Mouse (Mus musculus) G1E (cell line): Measurements from ENCODE around the gene Pou2f2. TPM values are rescaled to one million over a fixed set of nuclear protein-coding genes. Genes with fewer than 3 reads are reported as not detected.

Experiments used
- ATAC-seq: 2 replicates; pipeline ENCODE4 v1.8.0; 2016; ENCODE audit warnings: mild to moderate bottlenecking; ENCODE audit not compliant: insufficient number of reproducible peaks, poor library complexity, low FRiP score, severe bottlenecking; ENCODE audit errors: extremely low read depth
- DNase-seq: peaks from one replicate; pipeline ENCODE4 v3.0.0; 2012; ENCODE audit warnings: low spot score
- H3K27me3 ChIP-seq: 2 replicates; pipeline ENCODE4 v1.6.1; 2012; ENCODE audit warnings: mild to moderate bottlenecking, low read length, inconsistent platforms; ENCODE audit not compliant: insufficient read depth
- H3K36me3 ChIP-seq: replicated peaks from 2 replicates; pipeline ENCODE3; 2012; ENCODE audit warnings: mild to moderate bottlenecking, inconsistent platforms
- H3K4me1 ChIP-seq: 2 replicates; pipeline ENCODE4 v1.6.1; 2012; ENCODE audit warnings: low read depth, low read length, inconsistent platforms, mixed read lengths; ENCODE audit not compliant: insufficient read depth
- H3K4me3 ChIP-seq: 2 replicates; pipeline ENCODE4 v1.5.1; 2012; ENCODE audit warnings: low read depth, mild to moderate bottlenecking, inconsistent platforms, low read length, moderate library complexity, mixed read lengths
- H3K9me3 ChIP-seq: replicated peaks from 2 replicates; pipeline ENCODE4 v1.6.1; 2012; ENCODE audit warnings: inconsistent platforms
- CTCF ChIP-seq: IDR thresholded peaks from 2 replicates; pipeline ENCODE4 v1.5.1; 2012; ENCODE audit warnings: low read depth, low read length, inconsistent platforms, mixed read lengths
- GATA1 ChIP-seq: IDR thresholded peaks from 2 replicates; pipeline ENCODE4 v1.6.1; 2012; ENCODE audit warnings: borderline replicate concordance, low read length, inconsistent platforms, mixed read lengths
- GATA2 ChIP-seq: IDR thresholded peaks from 2 replicates; pipeline ENCODE4 v1.6.1; 2012; ENCODE audit warnings: low read depth, low read length, inconsistent platforms, borderline replicate concordance
- POLR2AphosphoS5 ChIP-seq: IDR thresholded peaks from 2 replicates; pipeline ENCODE4 v1.6.1; 2012; ENCODE audit warnings: low read depth, low read length, inconsistent platforms; ENCODE audit not compliant: insufficient replicate concordance
- TAL1 ChIP-seq: conservative IDR thresholded peaks from 2 replicates; pipeline ENCODE4 v1.6.1; 2012; ENCODE audit warnings: low read depth, low read length, inconsistent platforms, mixed read lengths
- polyA plus RNA-seq: library from polyadenylated mRNA; stranded (reverse); fragments of >175 nt; gene quantifications from 2 replicates; pipeline ENCODE4 v1.2.3, GENCODE M21; 2012
- total RNA-seq, 2 experiments: library from RNA; stranded (forward) in 1 of 2; stranded (reverse) in 1 of 2; fragments of 200-1000 nt in 1 of 2; fragments of >200 nt in 1 of 2; fragmentation: Nextera tagmentation in 1 of 2; gene quantifications; 2 replicates each; pipeline ENCODE4 v1.2.3; 2014 to 2017

The Pou2f2 gene
- total and polyA plus RNA-seq, 3 experiments, result 0.16 to 0.59 (median 0.38) TPM

DNA sequence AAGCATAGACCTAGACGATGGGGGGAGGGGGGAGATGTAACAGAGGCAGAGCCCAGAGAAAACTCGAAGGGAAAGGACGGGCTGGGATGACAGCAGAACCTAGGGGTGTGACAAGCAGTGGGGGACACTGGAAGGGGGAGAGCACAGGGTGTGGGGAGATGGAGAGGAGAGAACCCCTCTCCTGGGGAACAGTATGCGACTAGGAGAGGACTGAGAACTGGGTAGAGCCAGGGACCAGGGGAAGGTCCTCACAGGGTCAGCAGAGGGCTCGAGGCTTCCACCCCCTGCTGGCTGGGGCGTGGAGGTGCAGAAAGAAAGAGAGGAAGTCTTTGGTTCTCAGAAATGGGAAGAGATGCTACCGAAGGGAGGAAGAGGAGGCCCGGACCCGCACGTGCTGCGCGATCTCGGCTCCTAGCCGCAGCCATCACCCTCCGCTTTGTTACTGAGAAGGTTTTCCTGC lies 1.8 kb upstream of the Pou2f2 start:
- DNase-seq, result peak; percentile 26
- ATAC-seq, result no peak

GRCm38 (mm10) chr7:25180512-25180911 lies 986 bp upstream of the Pou2f2 start:
- Histone ChIP-seq H3K36me3 (no peaks in the 10 kb centered on the region), H3K27me3 (peaks cover 65% of the 10 kb centered on the region), H3K4me3 (no peak overlapping the region), H3K9me3 (no peaks in the 10 kb centered on the region; the same call in 1 of the 2 replicates), H3K4me1 (peaks cover 15% of the 10 kb centered on the region)
- TF ChIP-seq POLR2AphosphoS5 (no peak), TAL1 (no peak), GATA2 (no peak)
- DNase-seq (no peak), ATAC-seq (no peak)

More for the DNA sequence above, 1.8 kb upstream of the Pou2f2 start:
- no peak for TF ChIP-seq GATA1
- TF ChIP-seq POLR2AphosphoS5, result no peak
- TF ChIP-seq CTCF, result peak; percentile 23; the same call in 1 of the 2 replicates
- Histone ChIP-seq H3K4me3 (no peak overlapping the region), H3K4me1 (peaks cover 15% of the 10 kb centered on the region), H3K27me3 (peaks cover 59% of the 10 kb centered on the region), H3K9me3 (no peaks in the 10 kb centered on the region; the same call in 1 of the 2 replicates), H3K36me3 (no peaks in the 10 kb centered on the region)

- Histone ChIP-seq H3K36me3 (no peaks in the 10 kb centered on the region), H3K4me1 (peaks cover 9% of the 10 kb centered on the region), H3K9me3 (no peaks in the 10 kb centered on the region; the same call in 1 of the 2 replicates), H3K4me3 (no peak overlapping the region), H3K27me3 (peaks cover 67% of the 10 kb centered on the region)
- ATAC-seq, result no peak
- TF ChIP-seq GATA2 (no peak), GATA1 (no peak), POLR2AphosphoS5 (no peak), CTCF (no peak), TAL1 (no peak)
- DNase-seq, result no peak
Measured at GRCm38 (mm10) chr7:25178787-25179605, 530 bp downstream of the Pou2f2 start.

GRCm38 (mm10) chr7:25178317-25178716 lies 1.2 kb downstream of the Pou2f2 start:
- no peak overlapping the region for H3K4me3 ChIP-seq
- H3K27me3 ChIP-seq, result peaks cover 73% of the 10 kb centered on the region
- H3K9me3 ChIP-seq, result no peaks in the 10 kb centered on the region; the same call in 1 of the 2 replicates
- H3K4me1 ChIP-seq, result peaks cover 8% of the 10 kb centered on the region
- TF ChIP-seq TAL1, result no peak
- no peak for TF ChIP-seq CTCF
- TF ChIP-seq GATA2, result no peak
- TF ChIP-seq GATA1, result no peak
- TF ChIP-seq POLR2AphosphoS5, result no peak
- ATAC-seq (no peak), DNase-seq (no peak)
- H3K36me3 ChIP-seq, result no peaks in the 10 kb centered on the region

DNA sequence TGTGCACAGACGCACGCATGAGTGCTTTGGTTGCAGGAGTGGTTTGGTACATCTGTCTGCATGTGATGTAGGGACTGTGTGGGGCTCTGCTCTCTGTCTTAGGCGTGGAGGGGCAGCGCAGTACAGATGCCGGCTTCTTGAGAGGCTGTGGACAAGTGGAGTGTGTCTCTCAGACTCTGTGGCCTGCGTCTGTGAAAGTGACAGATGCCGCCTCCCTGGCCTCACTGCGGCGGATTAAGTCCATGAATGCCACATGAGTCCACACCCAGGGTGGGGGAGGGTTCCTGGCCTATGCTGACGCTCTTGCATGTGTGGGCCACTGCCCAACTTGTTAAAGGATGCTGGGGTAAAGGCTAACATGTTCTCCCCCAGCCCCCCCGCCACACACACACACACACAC lies 5.2 kb downstream of the Pou2f2 start:
- Histone ChIP-seq H3K36me3 (no peaks in the 10 kb centered on the region), H3K4me1 (no peaks in the 10 kb centered on the region), H3K9me3 (no peaks in the 10 kb centered on the region), H3K27me3 (peaks cover 69% of the 10 kb centered on the region), H3K4me3 (no peak overlapping the region)
- TF ChIP-seq POLR2AphosphoS5, result no peak
- no peak for TF ChIP-seq TAL1
- TF ChIP-seq CTCF, result no peak
- TF ChIP-seq GATA2, result no peak
- TF ChIP-seq GATA1, result no peak
- DNase-seq (no peak), ATAC-seq (no peak)

DNA sequence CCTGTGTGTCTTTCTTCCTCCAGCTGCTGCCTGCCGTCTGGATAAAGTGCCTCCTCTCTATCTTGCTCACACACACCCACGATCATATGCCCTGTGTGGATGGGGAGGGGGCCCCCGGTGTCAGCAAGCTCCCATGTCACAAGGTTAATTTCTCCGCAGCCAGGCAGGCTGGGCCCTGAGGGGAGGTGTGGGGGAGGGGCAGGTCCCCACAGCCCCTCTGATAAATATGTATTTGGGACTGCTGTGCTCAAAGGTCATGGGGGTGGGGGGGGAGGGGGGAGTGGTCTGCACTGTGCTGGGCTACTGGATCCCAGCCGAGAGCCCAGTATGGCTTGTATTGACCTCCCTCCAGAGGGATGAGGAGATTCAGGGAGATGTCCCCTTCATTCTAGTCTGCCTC lies 6.9 kb downstream of the Pou2f2 start:
- H3K4me3 ChIP-seq, result no peak overlapping the region
- DNase-seq (no peak), ATAC-seq (no peak)
- no peaks in the 10 kb centered on the region for H3K9me3 ChIP-seq
- no peak for TF ChIP-seq GATA2
- no peak for TF ChIP-seq CTCF
- no peak for TF ChIP-seq TAL1
- H3K4me1 ChIP-seq, result no peaks in the 10 kb centered on the region
- peaks cover 60% of the 10 kb centered on the region for H3K27me3 ChIP-seq
- H3K36me3 ChIP-seq, result no peaks in the 10 kb centered on the region
